In the genomic region with DNA sequence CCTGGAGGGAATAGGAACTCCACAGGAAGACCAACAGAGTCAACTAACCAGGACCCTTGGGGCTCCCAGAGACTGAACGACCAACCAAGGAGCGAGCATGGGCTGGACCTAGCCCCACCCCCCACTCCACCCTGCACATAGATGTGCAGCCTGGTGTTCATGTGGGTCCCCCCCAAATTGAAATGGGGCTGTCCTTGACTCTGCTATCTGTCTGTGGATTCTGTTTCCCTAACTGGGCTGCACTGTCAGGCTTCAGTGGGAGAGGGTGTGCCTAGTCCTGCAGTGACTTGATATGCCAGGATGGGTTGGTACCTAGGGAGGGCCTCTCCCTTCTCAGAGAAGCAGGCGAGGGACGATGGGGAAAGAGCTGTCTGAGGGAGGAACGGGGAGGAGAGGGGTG, we compare ENCODE assay signal across 11 mouse cellular contexts.
DNase-seq lines count a peak whose midpoint lies in the region; ATAC-seq lines count a peak whose summit lies in the region.
"Had no signal": no experiment of that assay in that cellular context is flagged by ENCODE, and none has a peak within 500 bp of the region (broad histone marks: within the 10 kb centered on the region; RNA-seq: fewer than 3 reads in every experiment).

No protein-coding gene starts in this region.

- H3K9me3 ChIP-seq in forebrain, embryonic 10.5 days: no peaks in the 10 kb centered on the region
- no peaks in the 10 kb centered on the region for H3K9me3 ChIP-seq in forebrain, embryonic 16.5 days (ENCODE audit: control insufficient read depth, low read length)
- no peaks in the 10 kb centered on the region for H3K9me3 ChIP-seq in limb, embryonic 11.5 days (ENCODE audit: control insufficient read depth, low read length)
- H3K9me3 ChIP-seq in limb, embryonic 10.5 days (replicated peaks): no peaks in the 10 kb centered on the region
- H3K9me3 ChIP-seq in intestine, embryonic 16.5 days (ENCODE audit: control insufficient read depth, low read length): no peaks in the 10 kb centered on the region
- H3K9me3 ChIP-seq: G1E had no signal

- H3K27me3 ChIP-seq in forebrain, embryonic 10.5 days (ENCODE audit: poor library complexity, severe bottlenecking): no peaks in the 10 kb centered on the region
- no peaks in the 10 kb centered on the region for H3K27me3 ChIP-seq in forebrain, embryonic 16.5 days (replicated peaks; ENCODE audit: control insufficient read depth, insufficient read depth, low read length)
- H3K27me3 ChIP-seq in limb, embryonic 11.5 days (ENCODE audit: control insufficient read depth, insufficient read depth, low read length): no peaks in the 10 kb centered on the region
- no peaks in the 10 kb centered on the region for H3K27me3 ChIP-seq in limb, embryonic 10.5 days (ENCODE audit: low read depth, poor library complexity, severe bottlenecking)
- H3K27me3 ChIP-seq in intestine, embryonic 16.5 days (replicated peaks; ENCODE audit: control insufficient read depth, insufficient read depth, low read length): no peaks in the 10 kb centered on the region

- H3K4me2 ChIP-seq in forebrain, embryonic 16.5 days (ENCODE audit: low read length): no peak overlapping the region
- H3K4me2 ChIP-seq in limb, embryonic 11.5 days (ENCODE audit: low read depth, severe bottlenecking): no peak overlapping the region
- no peak overlapping the region for H3K4me2 ChIP-seq in intestine, embryonic 16.5 days (ENCODE audit: low read depth, low read length)

- H3K27ac ChIP-seq in forebrain, embryonic 10.5 days: 0 out of 2 replicates have a peak overlapping the region, but pooled peaks have one; percentile 35
- H3K27ac ChIP-seq in forebrain, embryonic 16.5 days (ENCODE audit: low read length): no peak overlapping the region
- H3K27ac ChIP-seq in limb, embryonic 11.5 days (replicated peaks; ENCODE audit: low read depth, low read length): 0 out of 2 replicates have a peak overlapping the region, but pooled peaks have one; percentile 33
- no peak overlapping the region for H3K27ac ChIP-seq in limb, embryonic 10.5 days
- no peak overlapping the region for H3K27ac ChIP-seq in intestine, embryonic 16.5 days (ENCODE audit: low read length)

- H3K36me3 ChIP-seq in forebrain, embryonic 10.5 days (replicated peaks): no peaks in the 10 kb centered on the region
- no peaks in the 10 kb centered on the region for H3K36me3 ChIP-seq in forebrain, embryonic 16.5 days (ENCODE audit: control insufficient read depth, insufficient read depth)
- H3K36me3 ChIP-seq in limb, embryonic 11.5 days (ENCODE audit: control insufficient read depth, insufficient read depth, low read length): no peaks in the 10 kb centered on the region
- H3K36me3 ChIP-seq in limb, embryonic 10.5 days: no peaks in the 10 kb centered on the region
- no peaks in the 10 kb centered on the region for H3K36me3 ChIP-seq in intestine, embryonic 16.5 days (ENCODE audit: control insufficient read depth, insufficient read depth, low read length)
- H3K36me3 ChIP-seq: G1E had no signal

- no peak overlapping the region for H3K4me3 ChIP-seq in forebrain, embryonic 10.5 days
- no peak overlapping the region for H3K4me3 ChIP-seq in forebrain, embryonic 16.5 days (replicated peaks; ENCODE audit: low read length)
- no peak overlapping the region for H3K4me3 ChIP-seq in limb, embryonic 11.5 days (ENCODE audit: low read depth, low read length)
- no peak overlapping the region for H3K4me3 ChIP-seq in limb, embryonic 10.5 days
- H3K4me3 ChIP-seq in intestine, embryonic 16.5 days (ENCODE audit: low read length): no peak overlapping the region

- H3K9ac ChIP-seq in forebrain, embryonic 16.5 days (replicated peaks; ENCODE audit: low read depth, low read length): no peak overlapping the region
- no peak overlapping the region for H3K9ac ChIP-seq in limb, embryonic 11.5 days (ENCODE audit: low read length)
- no peak overlapping the region for H3K9ac ChIP-seq in intestine, embryonic 16.5 days (ENCODE audit: low read depth, low read length)

- H3K4me1 ChIP-seq in forebrain, embryonic 10.5 days: peaks cover 32% of the 10 kb centered on the region
- 0 out of 2 replicates have a peak, but pooled peaks cover 3% of the 10 kb centered on the region for H3K4me1 ChIP-seq in forebrain, embryonic 16.5 days (replicated peaks; ENCODE audit: control insufficient read depth, insufficient read depth, low read length)
- peaks cover 24% of the 10 kb centered on the region for H3K4me1 ChIP-seq in limb, embryonic 11.5 days (ENCODE audit: control insufficient read depth, insufficient read depth, low read length)
- peaks cover 51% of the 10 kb centered on the region for H3K4me1 ChIP-seq in limb, embryonic 10.5 days
- peaks cover 16% of the 10 kb centered on the region for H3K4me1 ChIP-seq in intestine, embryonic 16.5 days (ENCODE audit: control insufficient read depth, insufficient read depth, low read length)

- no peak for DNase-seq in forebrain, embryonic 10.5 days (ENCODE audit: extremely low spot score, low spot score)
- no peak for DNase-seq in limb, embryonic 11.5 days (ENCODE audit: low spot score)
- no peak for DNase-seq in limb, embryonic 10.5 days (ENCODE audit: low spot score)
- DNase-seq in kidney, adult 18-20 months: no peak
- DNase-seq in layer of hippocampus, postnatal 14 days (ENCODE audit: low spot score in 2 of 2): no peak
- DNase-seq: cerebellum, adult 8-10 months; kidney, adult 11 months had no signal

- 89% methylated on average over 5 of the region's 5 CpGs for WGBS in forebrain, embryonic 10.5 days
- WGBS in forebrain, embryonic 16.5 days: 90% methylated on average over 5 of the region's 5 CpGs
- 89% methylated on average over 5 of the region's 5 CpGs for WGBS in limb, embryonic 11.5 days
- WGBS in limb, embryonic 10.5 days: 86% methylated on average over 5 of the region's 5 CpGs
- 93% methylated on average over 5 of the region's 5 CpGs for WGBS in intestine, embryonic 16.5 days

- no peak for ATAC-seq in forebrain, embryonic 16.5 days
- ATAC-seq in limb, embryonic 11.5 days (ENCODE audit: insufficient number of reproducible peaks, low FRiP score, low TSS enrichment, low read depth): no peak; the same call in 1 of the 2 replicates
- peak; percentile 72 for ATAC-seq in intestine, embryonic 16.5 days
- ATAC-seq in megakaryocyte-erythroid progenitor cell, adult 5-6 weeks (replicated peaks; ENCODE audit: low FRiP score, low TSS enrichment, poor library complexity, severe bottlenecking): peak; percentile 80

Comparison
In these comparisons a context has a peak if more than half of its experiments do, and no peak if none do; other contexts are left out.
1. H3K27ac ChIP-seq: peak in forebrain, embryonic 10.5 days (single experiment) and limb, embryonic 11.5 days (single experiment); none in forebrain, embryonic 16.5 days (single experiment), limb, embryonic 10.5 days (single experiment) and intestine, embryonic 16.5 days (single experiment).
2. ATAC-seq: peak in intestine, embryonic 16.5 days (single experiment) and megakaryocyte-erythroid progenitor cell, adult 5-6 weeks (single experiment); none in forebrain, embryonic 16.5 days (single experiment) and limb, embryonic 11.5 days (single experiment).